Mouse (Mus musculus): ENCODE results near the gene F2. TPM values are rescaled to one million over a fixed set of nuclear protein-coding genes. Genes with fewer than 3 reads are reported as not detected.

Gene F2
- total and polyA plus RNA-seq, 3 experiments, result not detected

DNA sequence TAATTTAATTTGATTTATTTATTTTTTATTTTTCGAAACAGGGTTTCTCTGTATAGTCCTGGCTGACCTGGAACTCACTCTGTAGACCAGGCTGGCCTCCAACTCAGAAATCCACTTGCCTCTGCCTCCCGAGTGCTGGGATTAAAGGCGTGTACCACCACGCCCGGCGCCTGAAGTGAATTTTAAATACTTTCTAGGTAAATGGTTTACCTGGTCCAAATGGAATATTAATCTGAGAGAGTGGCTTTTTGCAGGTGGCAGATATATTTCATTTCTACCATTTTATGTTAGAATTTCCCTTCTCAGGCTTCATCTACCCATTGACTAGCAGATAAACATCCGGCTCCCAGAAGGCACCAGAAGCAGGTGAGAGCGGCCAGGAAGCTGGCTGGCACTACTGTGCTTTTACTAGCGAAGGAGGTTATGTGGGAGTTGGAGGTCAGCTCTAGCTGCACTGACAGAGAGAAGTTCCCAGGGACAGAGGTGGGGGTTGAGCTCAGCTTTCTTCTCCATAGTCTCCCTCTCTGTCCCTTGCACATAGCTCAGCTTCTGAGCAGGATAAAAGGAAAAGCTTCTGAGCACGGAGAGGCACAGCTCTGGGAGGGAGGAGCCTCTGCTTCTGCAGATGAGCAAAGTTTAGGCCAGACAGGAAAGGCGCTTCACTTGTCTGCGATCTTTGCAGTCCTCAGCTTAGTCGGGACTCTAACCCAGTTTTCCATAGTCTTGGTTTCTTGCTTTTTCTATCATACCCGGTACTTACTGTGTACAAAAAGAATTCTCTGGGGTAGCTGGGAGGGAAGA, 15.4 kb upstream of the F2 start:
- H3K4me3 ChIP-seq, result no peak overlapping the region
- 59% methylated on average over 14 of the region's 14 CpGs for WGBS
- H3K36me3 ChIP-seq (ENCODE audit: control insufficient read depth, insufficient read depth, low read length), result no peaks in the 10 kb centered on the region
- H3K27ac ChIP-seq, result no peak overlapping the region
- intact Hi-C loops (cut with DNase I), result no loop called here
- TF ChIP-seq POLR2A (IDR thresholded peaks at IDR 0.05; ENCODE audit: insufficient read depth, low read depth, low read length), result no peak
- TF ChIP-seq CTCF (IDR thresholded peaks at IDR 0.05), result no peak
- no peak for TF ChIP-seq EP300 (IDR thresholded peaks at IDR 0.05; ENCODE audit: insufficient read depth, low read depth, low read length)
- H3K79me2 ChIP-seq (replicated peaks; ENCODE audit: control insufficient read depth, insufficient read depth, low read length), result 0 out of 2 replicates have a peak, but pooled peaks cover 2% of the 10 kb centered on the region
- no peaks in the 10 kb centered on the region for H3K27me3 ChIP-seq (ENCODE audit: control insufficient read depth, insufficient read depth, low read length)
- no peak overlapping the region for H3K9ac ChIP-seq (ENCODE audit: low read depth, low read length)
- H3K4me1 ChIP-seq (ENCODE audit: control insufficient read depth, insufficient read depth, low read length), result peaks cover 9% of the 10 kb centered on the region
- no peak for DNase-seq

- Histone ChIP-seq H3K79me2 (replicated peaks; ENCODE audit: control insufficient read depth, insufficient read depth, low read length) (0 out of 2 replicates have a peak, but pooled peaks cover 2% of the 10 kb centered on the region), H3K9ac (ENCODE audit: low read depth, low read length) (peak overlapping the region; percentile 94), H3K27me3 (ENCODE audit: control insufficient read depth, insufficient read depth, low read length) (no peaks in the 10 kb centered on the region), H3K36me3 (ENCODE audit: control insufficient read depth, insufficient read depth, low read length) (no peaks in the 10 kb centered on the region), H3K4me3 (peak overlapping the region; percentile 70), H3K27ac (peak overlapping the region; percentile 94), H3K4me1 (ENCODE audit: control insufficient read depth, insufficient read depth, low read length) (peaks cover 9% of the 10 kb centered on the region)
- WGBS, result 3% methylated on average over 16 of the region's 16 CpGs
- no peak for DNase-seq
- TF ChIP-seq POLR2A (IDR thresholded peaks at IDR 0.05; ENCODE audit: insufficient read depth, low read depth, low read length), result no peak
- no peak for TF ChIP-seq CTCF (IDR thresholded peaks at IDR 0.05)
- no peak; the same call in 1 of the 2 replicates for TF ChIP-seq EP300 (IDR thresholded peaks at IDR 0.05; ENCODE audit: insufficient read depth, low read depth, low read length)
- intact Hi-C loops (cut with DNase I), result loop anchor here (1.0 kb wide), 1 partner anchor 60 kb away; the partner anchor contains the start of genes Atg13 and Harbi1
Observed at GRCm38 (mm10) chr2:91650360-91650995, 14.3 kb upstream of the F2 start.

- peak within 1 kb of the TSS; percentile 70 for H3K4me3 ChIP-seq
- H3K36me3 ChIP-seq (ENCODE audit: control insufficient read depth, insufficient read depth, low read length), result no peaks in the 10 kb centered on the region
- intact Hi-C loops (cut with DNase I), result loop anchor here (1.0 kb wide), 1 partner anchor 61 kb away; the partner anchor contains the start of genes Atg13 and Harbi1
- WGBS, result under 1% methylated on average over 44 of the region's 44 CpGs
- H3K27ac ChIP-seq, result peak within 1 kb of the TSS; percentile 94
- H3K79me2 ChIP-seq (replicated peaks; ENCODE audit: control insufficient read depth, insufficient read depth, low read length), result 0 out of 2 replicates have a peak, but pooled peaks cover 2% of the 10 kb centered on the region
- peak; percentile 85 for TF ChIP-seq POLR2A (IDR thresholded peaks at IDR 0.05; ENCODE audit: insufficient read depth, low read depth, low read length)
- peak; percentile 33; the same call in 1 of the 2 replicates for TF ChIP-seq EP300 (IDR thresholded peaks at IDR 0.05; ENCODE audit: insufficient read depth, low read depth, low read length)
- TF ChIP-seq CTCF (IDR thresholded peaks at IDR 0.05), result no peak
- DNase-seq, result peak; percentile 95 to 96
- H3K27me3 ChIP-seq (ENCODE audit: control insufficient read depth, insufficient read depth, low read length), result no peaks in the 10 kb centered on the region
- peaks cover 9% of the 10 kb centered on the region for H3K4me1 ChIP-seq (ENCODE audit: control insufficient read depth, insufficient read depth, low read length)
- H3K9ac ChIP-seq (ENCODE audit: low read depth, low read length), result peak within 1 kb of the TSS; percentile 94
Observed at GRCm38 (mm10) chr2:91649553-91650359, 13.5 kb upstream of the F2 start, which contains the start of the genes Zfp408 and Arhgap1. Zfp408 (minus strand) TSS chr2:91649791. Arhgap1 (plus strand) TSS chr2:91649860.

GRCm38 (mm10) chr2:91649152-91649551, 12.9 kb upstream of the F2 start:
- 2% methylated on average over 15 of the region's 15 CpGs for WGBS
- peak overlapping the region; percentile 94 for H3K27ac ChIP-seq
- H3K79me2 ChIP-seq (replicated peaks; ENCODE audit: control insufficient read depth, insufficient read depth, low read length), result 0 out of 2 replicates have a peak, but pooled peaks cover 2% of the 10 kb centered on the region
- H3K27me3 ChIP-seq (ENCODE audit: control insufficient read depth, insufficient read depth, low read length), result no peaks in the 10 kb centered on the region
- TF ChIP-seq CTCF (IDR thresholded peaks at IDR 0.05), result no peak
- TF ChIP-seq POLR2A (IDR thresholded peaks at IDR 0.05; ENCODE audit: insufficient read depth, low read depth, low read length), result no peak
- TF ChIP-seq EP300 (IDR thresholded peaks at IDR 0.05; ENCODE audit: insufficient read depth, low read depth, low read length), result no peak
- H3K4me1 ChIP-seq (ENCODE audit: control insufficient read depth, insufficient read depth, low read length), result peaks cover 9% of the 10 kb centered on the region
- intact Hi-C loops (cut with DNase I), result no loop called here
- no peaks in the 10 kb centered on the region for H3K36me3 ChIP-seq (ENCODE audit: control insufficient read depth, insufficient read depth, low read length)
- H3K4me3 ChIP-seq, result peak overlapping the region; percentile 70
- peak overlapping the region; percentile 71 for H3K9ac ChIP-seq (ENCODE audit: low read depth, low read length)
- peak; percentile 13 to 39 for DNase-seq

DNA sequence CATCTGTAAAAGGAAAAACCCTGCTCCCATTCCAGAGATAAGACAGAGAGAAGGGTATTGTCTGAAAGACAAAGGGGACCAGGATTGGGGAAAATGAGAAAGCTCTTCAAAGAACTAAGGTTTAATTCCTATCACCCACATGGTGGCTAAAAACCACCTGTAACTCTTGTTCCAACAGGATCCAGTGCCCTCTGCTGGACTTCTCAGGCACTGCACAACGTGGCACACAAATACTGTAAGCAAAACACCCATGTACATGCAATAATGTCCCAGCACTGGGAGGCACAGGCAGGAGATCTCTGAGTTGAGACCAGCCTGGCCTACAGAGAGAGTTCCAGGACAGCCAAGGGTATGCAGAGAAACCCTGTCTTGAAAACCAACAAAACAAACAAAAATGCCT, 10.5 kb upstream of the F2 start:
- intact Hi-C loops (cut with DNase I), result no loop called here
- Histone ChIP-seq H3K9ac (ENCODE audit: low read depth, low read length) (no peak overlapping the region), H3K4me1 (ENCODE audit: control insufficient read depth, insufficient read depth, low read length) (peaks cover 3% of the 10 kb centered on the region; the same call in 1 of the 2 replicates), H3K27ac (no peak overlapping the region), H3K27me3 (ENCODE audit: control insufficient read depth, insufficient read depth, low read length) (no peaks in the 10 kb centered on the region), H3K4me3 (no peak overlapping the region), H3K79me2 (replicated peaks; ENCODE audit: control insufficient read depth, insufficient read depth, low read length) (0 out of 2 replicates have a peak, but pooled peaks cover 2% of the 10 kb centered on the region), H3K36me3 (ENCODE audit: control insufficient read depth, insufficient read depth, low read length) (no peaks in the 10 kb centered on the region)
- TF ChIP-seq POLR2A (IDR thresholded peaks at IDR 0.05; ENCODE audit: insufficient read depth, low read depth, low read length) (no peak), CTCF (IDR thresholded peaks at IDR 0.05) (peak; percentile 87), EP300 (IDR thresholded peaks at IDR 0.05; ENCODE audit: insufficient read depth, low read depth, low read length) (no peak)
- 34% methylated on average over 1 of the region's 1 CpGs for whole genome bisulfite sequencing
- peak; percentile 31 to 70 for DNase-seq
